Mouse (Mus musculus): ENCODE results near the gene Olfr1217. TPM values are rescaled to one million over a fixed set of nuclear protein-coding genes. Genes with fewer than 3 reads are reported as not detected.

Olfr1217 gene
- total and polyA plus RNA-seq, 2 experiments = not detected

DNA sequence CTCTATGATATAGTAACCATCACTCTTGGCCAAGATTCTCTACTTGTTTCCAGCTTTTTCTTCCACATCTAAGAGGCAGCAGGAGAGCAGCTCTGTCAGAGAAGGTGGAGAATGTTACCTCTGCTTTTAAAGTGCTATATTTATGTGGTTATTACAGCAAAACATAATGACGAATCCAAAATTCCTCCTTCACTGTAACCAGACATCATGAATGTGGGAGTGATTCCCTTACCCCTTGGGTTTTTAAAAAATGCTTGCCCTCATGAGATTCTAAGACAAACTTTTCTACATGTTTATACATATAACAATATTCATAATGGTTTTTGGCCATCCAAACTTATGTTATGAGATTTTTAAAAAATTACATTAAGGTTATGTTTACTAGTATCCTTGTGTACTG is 39.3 kb downstream of the Olfr1217 start, which contains the start of gene Olfr1214:
TSS of gene Olfr1214 (minus strand) at position 101 of the 400 bp plus-strand sequence.
- WGBS = 76% methylated on average over 1 of the region's 1 CpGs
- Histone ChIP-seq H3K9ac (ENCODE audit: low read depth, low read length) (no peak within 1 kb of the TSS), H3K4me3 (ENCODE audit: insufficient read depth, low read depth, low read length) (no peak within 1 kb of the TSS), H3K27me3 (ENCODE audit: control insufficient read depth, insufficient read depth, low read length) (no peaks in the 10 kb centered on the region), H3K4me1 (ENCODE audit: control insufficient read depth, insufficient read depth, low read length) (no peaks in the 10 kb centered on the region), H3K79me2 (ENCODE audit: control insufficient read depth, insufficient read depth, low read length) (no peaks in the 10 kb centered on the region), H3K27ac (replicated peaks; ENCODE audit: insufficient read depth, low read depth, low read length) (no peak within 1 kb of the TSS), H3K36me3 (ENCODE audit: control insufficient read depth, insufficient read depth, low read length) (no peaks in the 10 kb centered on the region)
- TF ChIP-seq POLR2A (IDR thresholded peaks at IDR 0.05; ENCODE audit: extremely low read depth, insufficient read depth, low read length) (no peak), CTCF (IDR thresholded peaks at IDR 0.05; ENCODE audit: low read depth, low read length) (no peak)
- no peak for DNase-seq (ENCODE audit: extremely low read depth, low read depth, low spot score)

GRCm38 (mm10) chr2:88980181-88980580 is 51.7 kb downstream of the Olfr1217 start, which contains the start of gene Gm13762:
Gm13762 (minus strand) TSS chr2:88980281.
- DNase-seq (ENCODE audit: extremely low read depth, low read depth, low spot score) = no peak
- H3K4me1 ChIP-seq (ENCODE audit: control insufficient read depth, insufficient read depth, low read length) = no peaks in the 10 kb centered on the region
- H3K79me2 ChIP-seq (ENCODE audit: control insufficient read depth, insufficient read depth, low read length) = no peaks in the 10 kb centered on the region
- H3K36me3 ChIP-seq (ENCODE audit: control insufficient read depth, insufficient read depth, low read length) = no peaks in the 10 kb centered on the region
- H3K9ac ChIP-seq (ENCODE audit: low read depth, low read length) = no peak within 1 kb of the TSS
- H3K4me3 ChIP-seq (ENCODE audit: insufficient read depth, low read depth, low read length) = no peak within 1 kb of the TSS
- WGBS = 75% methylated on average over 1 of the region's 1 CpGs
- H3K27ac ChIP-seq (replicated peaks; ENCODE audit: insufficient read depth, low read depth, low read length) = no peak within 1 kb of the TSS
- TF ChIP-seq CTCF (IDR thresholded peaks at IDR 0.05; ENCODE audit: low read depth, low read length) (no peak), POLR2A (IDR thresholded peaks at IDR 0.05; ENCODE audit: extremely low read depth, insufficient read depth, low read length) (no peak)
- no peaks in the 10 kb centered on the region for H3K27me3 ChIP-seq (ENCODE audit: control insufficient read depth, insufficient read depth, low read length)

Other genes starting within 250 kb of the Olfr1217 start
- not detected in 2 replicates for gene Olfr1201, start 239.0 kb downstream of the Olfr1217 start, total RNA-seq (2014; rRNA removed)
- gene Olfr1201, start 239.0 kb downstream of the Olfr1217 start, polyA plus RNA-seq (2012; rRNA removed) = not detected in 2 replicates
- gene Olfr1202, start 217.6 kb downstream of the Olfr1217 start, total RNA-seq (2014; rRNA removed) = not detected in 2 replicates
- gene Olfr1202, start 217.6 kb downstream of the Olfr1217 start, polyA plus RNA-seq (2012; rRNA removed) = not detected in 2 replicates
- not detected in 2 replicates for gene Olfr1205, start 202.3 kb downstream of the Olfr1217 start, total RNA-seq (2014; rRNA removed)
- gene Olfr1205, start 202.3 kb downstream of the Olfr1217 start, polyA plus RNA-seq (2012; rRNA removed) = not detected in 2 replicates
- gene Olfr1204, start 182.8 kb downstream of the Olfr1217 start, total RNA-seq (2014; rRNA removed) = not detected in 2 replicates
- not detected in 2 replicates for gene Olfr1204, start 182.8 kb downstream of the Olfr1217 start, polyA plus RNA-seq (2012; rRNA removed)
- gene Olfr1206, start 168.8 kb downstream of the Olfr1217 start, total RNA-seq (2014; rRNA removed) = not detected in 2 replicates
- gene Olfr1206, start 168.8 kb downstream of the Olfr1217 start, polyA plus RNA-seq (2012; rRNA removed) = not detected in 2 replicates
- gene Olfr1208, start 129.8 kb downstream of the Olfr1217 start, total RNA-seq (2014; rRNA removed) = not detected in 2 replicates
- not detected in 2 replicates for gene Olfr1208, start 129.8 kb downstream of the Olfr1217 start, polyA plus RNA-seq (2012; rRNA removed)
- gene Olfr1209, start 116.9 kb downstream of the Olfr1217 start, total RNA-seq (2014; rRNA removed) = not detected in 2 replicates
- gene Olfr1209, start 116.9 kb downstream of the Olfr1217 start, polyA plus RNA-seq (2012; rRNA removed) = not detected in 2 replicates
- not detected in 2 replicates for gene Olfr1211, start 94.0 kb downstream of the Olfr1217 start, total RNA-seq (2014; rRNA removed)
- gene Olfr1211, start 94.0 kb downstream of the Olfr1217 start, polyA plus RNA-seq (2012; rRNA removed) = not detected in 2 replicates
- not detected in 2 replicates for gene Olfr1212, start 78.1 kb downstream of the Olfr1217 start, total RNA-seq (2014; rRNA removed)
- gene Olfr1212, start 78.1 kb downstream of the Olfr1217 start, polyA plus RNA-seq (2012; rRNA removed) = not detected in 2 replicates
- not detected in 2 replicates for gene Gm13762, start 51.8 kb downstream of the Olfr1217 start, total RNA-seq (2014; rRNA removed)
- not detected in 2 replicates for gene Gm13762, start 51.8 kb downstream of the Olfr1217 start, polyA plus RNA-seq (2012; rRNA removed)
- gene Olfr1214, start 39.4 kb downstream of the Olfr1217 start, total RNA-seq (2014; rRNA removed) = not detected in 2 replicates
- gene Olfr1214, start 39.4 kb downstream of the Olfr1217 start, polyA plus RNA-seq (2012; rRNA removed) = not detected in 2 replicates
- gene Olfr1215, start 25.1 kb downstream of the Olfr1217 start, total RNA-seq (2014; rRNA removed) = not detected in 2 replicates
- not detected in 2 replicates for gene Olfr1215, start 25.1 kb downstream of the Olfr1217 start, polyA plus RNA-seq (2012; rRNA removed)
- gene Olfr1216, start 13.7 kb downstream of the Olfr1217 start, total RNA-seq (2014; rRNA removed) = not detected in 2 replicates
- not detected in 2 replicates for gene Olfr1216, start 13.7 kb downstream of the Olfr1217 start, polyA plus RNA-seq (2012; rRNA removed)
- not detected in 2 replicates for gene Olfr1218, start 29.1 kb upstream of the Olfr1217 start, total RNA-seq (2014; rRNA removed)
- not detected in 2 replicates for gene Olfr1218, start 29.1 kb upstream of the Olfr1217 start, polyA plus RNA-seq (2012; rRNA removed)
- not detected in 2 replicates for gene Olfr1219, start 51.4 kb upstream of the Olfr1217 start, total RNA-seq (2014; rRNA removed)
- not detected in 2 replicates for gene Olfr1219, start 51.4 kb upstream of the Olfr1217 start, polyA plus RNA-seq (2012; rRNA removed)
- gene Olfr1220, start 74.8 kb upstream of the Olfr1217 start, total RNA-seq (2014; rRNA removed) = not detected in 2 replicates
- gene Olfr1220, start 74.8 kb upstream of the Olfr1217 start, polyA plus RNA-seq (2012; rRNA removed) = not detected in 2 replicates
- gene Olfr1221, start 85.2 kb upstream of the Olfr1217 start, total RNA-seq (2014; rRNA removed) = not detected in 2 replicates
- gene Olfr1221, start 85.2 kb upstream of the Olfr1217 start, polyA plus RNA-seq (2012; rRNA removed) = not detected in 2 replicates
- gene Olfr1222, start 101.0 kb upstream of the Olfr1217 start, total RNA-seq (2014; rRNA removed) = not detected in 2 replicates
- gene Olfr1222, start 101.0 kb upstream of the Olfr1217 start, polyA plus RNA-seq (2012; rRNA removed) = not detected in 2 replicates
- gene Olfr1223, start 119.5 kb upstream of the Olfr1217 start, total RNA-seq (2014; rRNA removed) = not detected in 2 replicates
- gene Olfr1223, start 119.5 kb upstream of the Olfr1217 start, polyA plus RNA-seq (2012; rRNA removed) = not detected in 2 replicates
- gene Olfr1224-ps1, start 132.0 kb upstream of the Olfr1217 start, total RNA-seq (2014; rRNA removed) = not detected in 2 replicates
- gene Olfr1224-ps1, start 132.0 kb upstream of the Olfr1217 start, polyA plus RNA-seq (2012; rRNA removed) = not detected in 2 replicates
- not detected in 2 replicates for gene Olfr1225, start 142.6 kb upstream of the Olfr1217 start, total RNA-seq (2014; rRNA removed)
- gene Olfr1225, start 142.6 kb upstream of the Olfr1217 start, polyA plus RNA-seq (2012; rRNA removed) = not detected in 2 replicates
- gene Olfr1226, start 168.0 kb upstream of the Olfr1217 start, total RNA-seq (2014; rRNA removed) = not detected in 2 replicates
- gene Olfr1226, start 168.0 kb upstream of the Olfr1217 start, polyA plus RNA-seq (2012; rRNA removed) = not detected in 2 replicates
- not detected in 2 replicates for gene Olfr1228, start 222.0 kb upstream of the Olfr1217 start, total RNA-seq (2014; rRNA removed)
- gene Olfr1228, start 222.0 kb upstream of the Olfr1217 start, polyA plus RNA-seq (2012; rRNA removed) = not detected in 2 replicates

Data from liver, adult 2 months (tissue).